Mouse (Mus musculus) right cerebral cortex, postnatal 14 days (tissue): Measurements from ENCODE around the gene Esr1.
"Not testable (repeated sequence)": the region's sequence is repeated elsewhere in the genome, so short reads cannot be mapped to it uniquely, and the experiment has no call there.

ENCODE experiments used
- DNase-seq: peaks from one replicate; pipeline ENCODE4 v3.0.0; 2022

The Esr1 gene

GRCm38 (mm10) chr10:4611386-4612155 lies at the start of gene Esr1:
TSS of gene Esr1 (plus strand) at chr10:4611593.
- no peak for DNase-seq

GRCm38 (mm10) chr10:4565148-4565547 lies 46.2 kb upstream of the Esr1 start:
- DNase-seq = no peak

DNA sequence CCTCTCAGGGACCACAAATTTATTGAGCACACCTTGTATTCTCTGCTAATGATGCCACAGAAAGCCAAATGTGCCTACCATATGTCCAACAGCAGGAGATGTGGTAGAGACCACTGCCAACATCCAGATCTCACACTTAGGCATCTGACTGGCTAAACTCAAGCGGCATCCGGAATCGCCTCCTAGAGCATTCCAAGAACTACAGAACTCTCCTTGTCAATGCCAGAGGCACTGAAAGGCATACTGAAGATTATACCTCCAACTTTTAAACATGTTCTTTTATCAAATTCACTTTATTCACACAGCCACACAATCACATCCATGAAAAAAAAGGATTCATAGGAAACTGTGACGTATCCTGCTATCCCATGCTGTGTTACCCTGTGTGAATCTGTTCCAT lies 40.6 kb upstream of the Esr1 start:
- no peak for DNase-seq

GRCm38 (mm10) chr10:4571304-4571703 lies 40.1 kb upstream of the Esr1 start:
- DNase-seq = no peak

DNA sequence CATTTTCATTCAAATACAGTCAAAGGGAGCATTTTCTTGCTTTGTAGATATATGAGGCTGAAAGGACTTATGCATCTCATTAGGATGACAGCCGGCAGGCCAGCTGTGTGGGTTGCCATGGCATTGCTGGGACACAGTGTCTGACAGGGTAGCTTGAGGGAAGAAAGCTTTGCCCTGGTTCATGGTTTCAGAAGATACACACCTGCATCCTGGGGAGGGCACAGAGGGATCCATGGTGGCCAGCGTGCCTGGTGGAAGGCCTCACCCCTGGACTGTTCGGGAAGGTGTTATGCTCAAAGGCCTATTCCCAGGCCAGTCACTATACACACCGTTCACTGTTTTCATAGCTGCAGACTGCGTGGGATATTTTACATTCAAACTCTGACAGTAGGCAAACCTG lies 29.5 kb upstream of the Esr1 start:
- DNase-seq = no peak

GRCm38 (mm10) chr10:4586691-4587090 lies 24.7 kb upstream of the Esr1 start:
- DNase-seq = no peak

GRCm38 (mm10) chr10:4589576-4589975 lies 21.8 kb upstream of the Esr1 start:
- no peak for DNase-seq

- DNase-seq = no peak
Measured at GRCm38 (mm10) chr10:4590956-4591355, 20.4 kb upstream of the Esr1 start.

- no peak for DNase-seq
Measured at GRCm38 (mm10) chr10:4593828-4594227, 17.6 kb upstream of the Esr1 start.

DNA sequence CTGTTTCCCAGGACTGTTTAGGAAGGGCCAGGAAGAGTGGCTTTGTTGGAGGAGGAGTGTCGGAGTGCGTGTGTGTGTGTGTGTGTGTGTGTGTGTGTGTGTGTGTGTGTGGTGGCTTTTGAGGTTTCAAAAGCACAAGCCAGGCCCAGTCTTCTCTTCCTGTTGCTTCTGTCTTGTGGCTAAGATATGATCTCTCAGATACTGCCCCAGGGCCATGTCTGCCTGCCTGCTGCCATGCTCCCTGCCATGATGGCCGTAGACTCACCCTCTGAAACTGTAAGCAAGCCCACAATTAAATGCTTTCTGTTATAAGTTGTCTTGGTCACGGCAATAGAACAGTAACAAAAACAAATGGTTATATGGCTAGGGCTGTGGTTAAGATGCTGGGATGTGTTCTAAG lies 14.2 kb upstream of the Esr1 start:
- no peak for DNase-seq

GRCm38 (mm10) chr10:4598244-4598842 lies 13.1 kb upstream of the Esr1 start:
- peak; percentile 44 for DNase-seq

DNA sequence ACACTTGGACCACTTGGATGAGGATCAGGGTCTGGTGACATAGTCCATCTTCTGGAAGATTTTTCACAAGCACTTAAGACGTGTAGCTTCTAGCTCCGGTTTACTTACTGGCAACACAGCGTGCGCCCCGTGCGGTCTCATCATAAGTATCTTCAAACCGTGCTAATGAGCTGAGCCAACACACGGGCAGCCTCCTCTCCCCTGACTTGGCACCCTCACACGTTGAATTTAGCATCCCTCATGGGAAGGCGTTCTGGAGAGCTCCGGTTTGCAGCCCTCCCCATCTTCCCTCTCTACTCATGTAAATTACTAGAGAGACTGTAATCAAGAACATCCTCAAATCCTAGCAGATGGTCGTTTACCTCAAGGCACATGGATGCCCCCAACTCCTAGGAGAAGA lies 12.5 kb upstream of the Esr1 start:
- DNase-seq = peak; percentile 26

- DNase-seq = no peak
Measured at GRCm38 (mm10) chr10:4599591-4599990, 11.8 kb upstream of the Esr1 start.

- no peak for DNase-seq
Measured at GRCm38 (mm10) chr10:4600796-4601474, 10.5 kb upstream of the Esr1 start.

DNA sequence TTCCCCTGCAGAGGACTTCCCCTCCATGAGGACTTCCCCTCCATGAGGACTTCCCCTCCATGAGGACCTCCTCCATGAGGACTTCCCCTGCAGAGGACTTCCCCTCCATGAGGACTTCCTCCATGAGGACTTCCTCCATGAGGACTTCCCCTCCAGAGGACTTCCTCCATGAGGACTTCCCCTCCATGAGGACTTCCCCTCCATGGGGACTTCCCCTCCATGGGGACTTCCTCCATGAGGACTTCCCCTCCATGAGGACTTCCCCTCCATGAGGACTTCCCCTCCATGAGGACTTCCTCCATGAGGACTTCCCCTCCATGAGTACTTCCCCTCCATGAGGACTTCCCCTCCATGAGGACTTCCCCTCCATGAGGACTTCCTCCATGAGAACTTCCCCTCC lies 9.8 kb upstream of the Esr1 start:
- not testable (repeated sequence) for DNase-seq

DNA sequence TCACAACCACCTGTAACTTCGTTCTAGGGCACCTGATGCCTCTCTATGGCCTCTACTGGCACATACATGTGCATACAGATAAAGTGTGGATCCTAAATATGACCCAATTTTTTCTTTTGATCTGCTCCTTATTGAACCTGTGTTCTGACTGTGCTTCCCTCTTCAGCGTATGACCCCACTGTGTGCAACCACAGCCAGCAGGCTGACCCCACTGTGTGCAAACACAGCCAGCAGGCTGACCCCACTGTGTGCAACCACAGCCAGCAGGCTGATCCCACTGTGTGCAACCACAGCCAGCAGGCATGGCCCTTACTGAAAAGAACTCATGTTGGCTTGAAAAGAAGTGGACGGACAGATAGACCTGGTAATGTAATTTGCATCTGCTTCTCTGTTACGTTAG lies 8.9 kb upstream of the Esr1 start:
- DNase-seq = no peak

DNA sequence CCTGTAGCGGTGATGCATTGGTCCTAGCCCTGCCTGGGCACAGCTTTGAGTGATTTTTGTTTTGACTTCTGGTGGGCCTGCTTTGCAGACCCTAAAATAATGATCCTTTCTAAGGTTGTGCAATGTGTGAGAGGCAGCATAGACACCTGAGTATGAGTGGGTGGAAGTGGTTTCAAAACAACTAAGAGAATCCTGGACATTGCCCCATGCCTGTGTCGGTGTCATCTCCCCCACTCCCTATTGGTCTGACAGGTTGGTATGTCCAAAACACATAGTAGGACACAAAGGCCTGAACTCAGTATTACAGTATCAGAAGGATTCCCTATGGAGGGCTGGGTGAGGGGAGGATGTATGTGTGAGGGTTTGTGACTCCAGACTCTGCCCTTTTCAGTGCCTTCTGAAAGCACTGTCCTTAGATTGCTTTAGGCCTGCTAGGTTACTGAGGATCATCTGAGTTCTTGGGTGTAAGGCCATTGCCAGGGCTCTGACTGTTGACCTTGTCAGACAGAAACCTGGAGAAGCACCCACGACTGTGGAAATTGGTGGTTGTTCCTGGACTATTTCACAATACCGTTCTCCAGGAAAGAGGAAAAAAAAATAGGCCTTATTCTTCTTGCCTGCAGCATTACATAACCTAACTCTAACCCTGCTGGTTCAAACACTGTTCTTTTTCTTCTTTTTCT lies 6.7 kb upstream of the Esr1 start:
- no peak for DNase-seq

- no peak for DNase-seq
Measured at GRCm38 (mm10) chr10:4610234-4610633, 1.2 kb upstream of the Esr1 start.

DNA sequence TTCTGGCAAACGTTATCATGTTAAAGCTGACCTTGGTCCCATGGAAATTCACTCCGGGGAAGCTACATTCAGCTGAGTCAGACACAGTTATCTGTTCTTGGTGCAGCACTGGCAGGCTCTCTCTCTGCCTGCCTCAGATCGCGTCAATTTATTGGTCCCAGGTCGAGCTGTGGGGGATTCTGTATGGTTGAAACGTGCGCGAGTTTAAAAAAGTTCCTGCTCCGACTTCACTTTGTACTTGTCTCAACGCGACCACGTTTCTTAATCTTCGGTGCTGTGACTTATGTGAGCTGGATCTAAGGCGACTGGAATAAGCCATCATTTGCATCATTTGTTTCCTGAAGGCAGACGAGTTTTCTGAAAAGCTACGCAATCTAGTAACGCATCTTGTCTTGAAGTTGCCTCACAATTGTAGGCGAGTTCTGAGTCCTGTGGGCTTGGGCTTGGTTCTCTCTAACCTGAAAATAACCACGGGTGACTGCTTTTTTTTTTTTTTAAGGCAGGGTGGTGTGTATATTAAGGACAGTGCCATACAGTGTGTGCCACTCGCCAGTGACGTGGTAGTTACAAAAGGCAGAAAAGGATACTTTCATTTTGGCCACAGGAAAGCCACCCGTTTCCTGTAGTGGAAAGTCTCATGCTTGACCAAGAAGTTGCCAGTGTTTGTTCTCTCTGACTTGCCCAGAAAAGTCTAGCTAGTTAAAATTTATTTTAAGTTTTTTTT lies 1.1 kb downstream of the Esr1 start:
- no peak for DNase-seq

DNA sequence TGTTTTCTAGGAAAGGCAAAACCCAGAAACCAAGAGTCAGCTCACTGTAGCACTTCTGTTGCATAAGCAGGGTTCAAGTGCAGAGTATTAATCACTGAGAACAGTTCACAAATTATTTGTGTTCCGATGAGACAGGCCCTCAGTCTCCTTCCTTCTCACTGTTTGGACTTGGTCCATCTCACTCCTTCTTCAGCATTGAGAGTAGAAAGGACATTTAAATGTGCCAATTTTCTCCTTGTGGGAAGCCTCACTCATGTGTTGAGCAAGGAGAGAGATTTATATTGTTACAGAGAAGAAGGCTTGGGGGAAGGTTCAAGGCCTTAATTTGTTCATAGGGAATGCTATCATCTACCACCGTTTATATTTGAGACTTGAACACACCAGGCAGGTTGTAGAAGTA lies 6.6 kb downstream of the Esr1 start:
- DNase-seq = no peak

- DNase-seq = no peak
Measured at GRCm38 (mm10) chr10:4618686-4619085, 7.3 kb downstream of the Esr1 start.

DNA sequence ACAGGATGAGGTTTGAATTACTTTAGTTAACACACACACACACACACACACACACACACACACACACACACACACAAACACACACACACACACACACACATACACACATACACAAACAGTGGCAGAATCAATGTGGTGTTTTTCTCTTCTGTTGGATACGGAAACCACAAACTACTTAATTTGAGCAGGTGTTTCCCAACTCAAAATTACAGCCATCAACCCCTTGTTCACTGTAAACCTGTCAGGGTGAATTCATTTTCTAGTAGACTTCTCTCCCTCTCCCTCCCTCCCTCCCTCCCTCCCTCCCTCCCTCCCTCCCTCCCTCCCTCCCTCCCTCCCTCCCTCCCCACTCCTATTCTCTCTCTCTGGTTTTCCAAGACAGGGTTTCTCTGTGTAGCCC lies 8.0 kb downstream of the Esr1 start:
- DNase-seq = not testable (repeated sequence)
